Mouse (Mus musculus) midbrain, embryonic 14.5 days (tissue): ENCODE measurements around the gene Mmel1. TPM values are rescaled to one million over a fixed set of nuclear protein-coding genes. Genes with fewer than 3 reads are reported as not detected.

Experiments
- ATAC-seq: fragments of 200-750 bp; cut with Nextera tagmentation; 2 replicates; pipeline ENCODE4 v1.8.0; 2017; ENCODE audit warnings: moderate number of reproducible peaks, moderate library complexity; ENCODE audit not compliant: low FRiP score, low TSS enrichment
- DNase-seq: peaks from one replicate; pipeline ENCODE4 v3.0.0-alpha.2; 2015
- H3K27ac ChIP-seq: fragments of 300-500 bp; sonication (generic); replicated peaks from 2 replicates; pipeline ENCODE4 v1.5.1; 2014; ENCODE audit warnings: mild to moderate bottlenecking, low read depth, low read length, moderate library complexity
- H3K27me3 ChIP-seq: fragments of 300-500 bp; sonication (generic); 2 replicates; pipeline ENCODE4 v1.6.1; 2014; ENCODE audit warnings: low read length, control low read depth, mixed read lengths; ENCODE audit not compliant: control insufficient read depth, insufficient read depth
- H3K36me3 ChIP-seq: fragments of 300-500 bp; sonication (generic); 2 replicates; pipeline ENCODE4 v1.6.1; 2014; ENCODE audit warnings: low read length, control low read depth; ENCODE audit not compliant: control insufficient read depth, insufficient read depth
- H3K4me1 ChIP-seq: fragments of 300-500 bp; sonication (generic); 2 replicates; pipeline ENCODE4 v1.6.1; 2014; ENCODE audit warnings: mild to moderate bottlenecking, antibody characterized with exemption, low read length, control low read depth; ENCODE audit not compliant: control insufficient read depth, insufficient read depth
- H3K4me2 ChIP-seq: fragments of 300-500 bp; sonication (generic); 2 replicates; pipeline ENCODE4 v1.6.1; 2014; ENCODE audit warnings: mild to moderate bottlenecking, low read length, moderate library complexity
- H3K4me3 ChIP-seq: fragments of 300-500 bp; sonication (generic); replicated peaks from 2 replicates; pipeline ENCODE4 v1.5.1; 2014; ENCODE audit warnings: low read depth, low read length
- H3K9ac ChIP-seq: fragments of 300-500 bp; sonication (generic); replicated peaks from 2 replicates; pipeline ENCODE4 v1.6.1; 2014; ENCODE audit warnings: mild to moderate bottlenecking, low read length, moderate library complexity
- H3K9me3 ChIP-seq: fragments of 300-500 bp; sonication (generic); 2 replicates; pipeline ENCODE4 v1.6.1; 2016; ENCODE audit warnings: low read length, control low read depth, mixed read lengths; ENCODE audit not compliant: control insufficient read depth
- WGBS: fragments of 180-500 bp; shearing (Covaris S2); extraction: QIAGEN DNeasy Blood & Tissue Kit; methylation state at CpG from one replicate; pipeline ENCODE4 v1.1.7; 2014; 5-methylcytosine and 5-hydroxymethylcytosine counted together
- polyA plus RNA-seq: library from polyadenylated mRNA; unstranded; fragments of >200 nt; fragmentation: Nextera tagmentation; extraction: Ambion mirVana; gene quantifications from 2 replicates; pipeline ENCODE4 v1.2.1, GENCODE M21; 2014

The Mmel1 gene
- polyA plus RNA-seq, 1 experiment from 2014 or later: 0.50 TPM

- no peak overlapping the region for H3K4me3 ChIP-seq
- ATAC-seq (no peak), DNase-seq (no peak)
- H3K4me1 ChIP-seq: no peaks in the 10 kb centered on the region; the same call in 1 of the 2 replicates
- no peaks in the 10 kb centered on the region for H3K9me3 ChIP-seq
- no peak overlapping the region for H3K4me2 ChIP-seq
- 95% methylated on average over 2 of the region's 2 CpGs for WGBS
- H3K27ac ChIP-seq: no peak overlapping the region
- H3K27me3 ChIP-seq: no peaks in the 10 kb centered on the region
- no peaks in the 10 kb centered on the region for H3K36me3 ChIP-seq
- no peak overlapping the region for H3K9ac ChIP-seq
Measured at GRCm38 (mm10) chr4:154934800-154935199, 65.4 kb downstream of the Mmel1 start.

GRCm38 (mm10) chr4:154935788-154936187 lies 66.4 kb downstream of the Mmel1 start:
- Histone ChIP-seq H3K4me2 (no peak overlapping the region), H3K36me3 (no peaks in the 10 kb centered on the region), H3K27me3 (no peaks in the 10 kb centered on the region), H3K27ac (no peak overlapping the region), H3K4me3 (no peak overlapping the region), H3K9me3 (no peaks in the 10 kb centered on the region), H3K4me1 (no peaks in the 10 kb centered on the region; the same call in 1 of the 2 replicates), H3K9ac (no peak overlapping the region)
- no peak for DNase-seq
- ATAC-seq: no peak
- 80% methylated on average over 7 of the region's 7 CpGs for WGBS

- H3K9ac ChIP-seq: no peak overlapping the region
- ATAC-seq: no peak
- WGBS: 42% methylated on average over 8 of the region's 8 CpGs
- no peaks in the 10 kb centered on the region for H3K36me3 ChIP-seq
- no peak overlapping the region for H3K27ac ChIP-seq
- no peaks in the 10 kb centered on the region for H3K27me3 ChIP-seq
- no peak overlapping the region for H3K4me2 ChIP-seq
- DNase-seq: no peak
- H3K4me3 ChIP-seq: no peak overlapping the region
- no peaks in the 10 kb centered on the region for H3K9me3 ChIP-seq
- H3K4me1 ChIP-seq: no peaks in the 10 kb centered on the region; the same call in 1 of the 2 replicates
Measured at GRCm38 (mm10) chr4:154936542-154937255, 67.3 kb downstream of the Mmel1 start.

GRCm38 (mm10) chr4:154937746-154938145 lies 68.4 kb downstream of the Mmel1 start:
- H3K4me2 ChIP-seq: no peak overlapping the region
- H3K27ac ChIP-seq: no peak overlapping the region
- no peak for ATAC-seq
- no peaks in the 10 kb centered on the region; the same call in 1 of the 2 replicates for H3K4me1 ChIP-seq
- WGBS: 85% methylated on average over 1 of the region's 1 CpGs
- no peaks in the 10 kb centered on the region for H3K9me3 ChIP-seq
- H3K27me3 ChIP-seq: no peaks in the 10 kb centered on the region
- no peaks in the 10 kb centered on the region for H3K36me3 ChIP-seq
- no peak overlapping the region for H3K9ac ChIP-seq
- no peak for DNase-seq
- H3K4me3 ChIP-seq: no peak overlapping the region

- H3K27me3 ChIP-seq: no peaks in the 10 kb centered on the region
- H3K4me1 ChIP-seq: no peaks in the 10 kb centered on the region
- ATAC-seq: no peak
- no peak for DNase-seq
- H3K36me3 ChIP-seq: no peaks in the 10 kb centered on the region
- H3K4me2 ChIP-seq: no peak overlapping the region
- WGBS: 91% methylated on average over 2 of the region's 2 CpGs
- H3K9ac ChIP-seq: no peak overlapping the region
- no peak overlapping the region for H3K4me3 ChIP-seq
- no peaks in the 10 kb centered on the region for H3K9me3 ChIP-seq
- no peak overlapping the region for H3K27ac ChIP-seq
Measured at GRCm38 (mm10) chr4:154940156-154940555, 70.8 kb downstream of the Mmel1 start.

- ATAC-seq: no peak
- no peak overlapping the region for H3K4me3 ChIP-seq
- no peak overlapping the region for H3K27ac ChIP-seq
- no peak overlapping the region for H3K9ac ChIP-seq
- H3K36me3 ChIP-seq: no peaks in the 10 kb centered on the region
- WGBS: 88% methylated on average over 5 of the region's 5 CpGs
- no peak for DNase-seq
- no peaks in the 10 kb centered on the region for H3K9me3 ChIP-seq
- H3K27me3 ChIP-seq: no peaks in the 10 kb centered on the region
- H3K4me1 ChIP-seq: peaks cover 14% of the 10 kb centered on the region; the same call in 1 of the 2 replicates
- no peak overlapping the region for H3K4me2 ChIP-seq
Measured at GRCm38 (mm10) chr4:154941831-154942230, 72.4 kb downstream of the Mmel1 start.

GRCm38 (mm10) chr4:154942632-154943322 lies 73.4 kb downstream of the Mmel1 start:
- DNase-seq: no peak
- Histone ChIP-seq H3K27ac (no peak overlapping the region), H3K9ac (no peak overlapping the region), H3K36me3 (no peaks in the 10 kb centered on the region), H3K4me1 (peaks cover 14% of the 10 kb centered on the region; the same call in 1 of the 2 replicates), H3K27me3 (no peaks in the 10 kb centered on the region), H3K9me3 (no peaks in the 10 kb centered on the region), H3K4me3 (no peak overlapping the region), H3K4me2 (no peak overlapping the region)
- ATAC-seq: no peak
- 95% methylated on average over 10 of the region's 10 CpGs for WGBS

- H3K27ac ChIP-seq: no peak overlapping the region
- peaks cover 14% of the 10 kb centered on the region; the same call in 1 of the 2 replicates for H3K4me1 ChIP-seq
- no peaks in the 10 kb centered on the region for H3K9me3 ChIP-seq
- no peak for ATAC-seq
- no peak for DNase-seq
- H3K36me3 ChIP-seq: no peaks in the 10 kb centered on the region
- H3K27me3 ChIP-seq: no peaks in the 10 kb centered on the region
- no peak overlapping the region for H3K9ac ChIP-seq
- no peak overlapping the region for H3K4me3 ChIP-seq
- H3K4me2 ChIP-seq: no peak overlapping the region
- WGBS: 88% methylated on average over 6 of the region's 6 CpGs
Measured at GRCm38 (mm10) chr4:154943323-154944039, 74.1 kb downstream of the Mmel1 start.
